Mouse (Mus musculus) cortical plate, adult 2 months (tissue): ENCODE data around the gene Rere.

Experiments
- CTCF ChIP-seq: fragments of 200-500 bp; IDR thresholded peaks from 2 replicates; pipeline ENCODE4 v1.5.1; 2011; ENCODE audit warnings: mild to moderate bottlenecking, control low read depth, low read length; ENCODE audit not compliant: insufficient read depth; ENCODE audit errors: extremely low read depth
- POLR2A ChIP-seq: fragments of 200-500 bp; IDR thresholded peaks from 2 replicates; pipeline ENCODE4 v1.6.1; 2011; ENCODE audit warnings: mild to moderate bottlenecking, low read length, control low read depth; ENCODE audit not compliant: insufficient read depth; ENCODE audit errors: extremely low read depth

DNA sequence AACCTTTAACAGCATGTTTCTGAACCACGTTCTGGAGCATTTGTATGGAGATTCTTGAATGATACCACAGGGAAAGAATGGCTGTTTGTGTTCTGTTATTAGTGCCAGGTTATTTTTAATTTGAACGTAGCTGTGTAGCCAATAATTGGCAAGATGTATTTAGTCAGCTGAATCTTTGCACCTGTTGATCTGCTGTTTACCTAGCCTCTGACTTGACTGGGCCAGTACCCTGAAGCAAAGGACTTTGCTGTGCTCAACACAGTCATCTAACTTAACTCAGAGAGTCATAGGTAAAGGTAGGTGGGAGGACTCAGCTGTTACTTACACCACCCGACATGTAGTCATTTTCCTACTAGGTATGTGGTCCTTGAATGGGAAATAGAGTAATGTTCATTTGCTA, 278.1 kb downstream of the Rere start:
- TF ChIP-seq POLR2A (no peak), CTCF (no peak)
